Mouse (Mus musculus) kidney, postnatal 0 days (tissue): ENCODE data around the gene Rsph10b. TPM values are rescaled to one million over a fixed set of nuclear protein-coding genes. Genes with fewer than 3 reads are reported as not detected.

ENCODE experiments used
- ATAC-seq: fragments of 200-750 bp; cut with Nextera tagmentation; replicated peaks from 2 replicates; pipeline ENCODE4 v1.8.0; 2017; ENCODE audit warnings: low read depth, moderate number of reproducible peaks, moderate TSS enrichment, moderate library complexity; ENCODE audit not compliant: low FRiP score
- DNase-seq: peaks from one replicate; pipeline ENCODE4 v3.0.0-alpha.2; 2016; ENCODE audit warnings: low spot score
- H3K27ac ChIP-seq: fragments of 300-500 bp; sonication (generic); 2 replicates; pipeline ENCODE4 v1.5.1; 2014; ENCODE audit warnings: mild to moderate bottlenecking
- H3K27me3 ChIP-seq: fragments of 300-500 bp; sonication (generic); 2 replicates; pipeline ENCODE4 v1.6.1; 2014; ENCODE audit warnings: low read length, mixed read lengths; ENCODE audit not compliant: insufficient read depth
- H3K36me3 ChIP-seq: fragments of 300-500 bp; sonication (generic); 2 replicates; pipeline ENCODE4 v1.6.1; 2014; ENCODE audit warnings: low read length, mixed read lengths; ENCODE audit not compliant: insufficient read depth
- H3K4me1 ChIP-seq: fragments of 300-500 bp; sonication (generic); replicated peaks from 2 replicates; pipeline ENCODE4 v1.6.1; 2014; ENCODE audit warnings: antibody characterized with exemption, low read length, mixed read lengths; ENCODE audit not compliant: insufficient read depth
- H3K4me2 ChIP-seq: fragments of 300-500 bp; sonication (generic); 2 replicates; pipeline ENCODE4 v1.6.1; 2014; ENCODE audit warnings: mild to moderate bottlenecking, low read length, moderate library complexity, mixed read lengths
- H3K4me3 ChIP-seq: fragments of 300-500 bp; sonication (generic); replicated peaks from 2 replicates; pipeline ENCODE4 v1.5.1; 2014; ENCODE audit warnings: low read depth, low read length
- H3K9ac ChIP-seq: fragments of 300-500 bp; sonication (generic); 2 replicates; pipeline ENCODE4 v1.6.1; 2014; ENCODE audit warnings: low read depth, low read length
- H3K9me3 ChIP-seq: fragments of 300-500 bp; sonication (generic); replicated peaks from 2 replicates; pipeline ENCODE4 v1.6.1; 2016; ENCODE audit warnings: low read length, inconsistent platforms, mixed read lengths
- CTCF ChIP-seq: IDR thresholded peaks from 2 replicates; pipeline ENCODE4 v1.5.1; 2016; ENCODE audit warnings: antibody characterized with exemption, low read depth, mild to moderate bottlenecking, moderate library complexity
- WGBS: fragments of 180-500 bp; shearing (Covaris S2); extraction: QIAGEN DNeasy Blood & Tissue Kit; methylation state at CpG from one replicate; pipeline ENCODE4 v1.1.7; 2014; 5-methylcytosine and 5-hydroxymethylcytosine counted together
- polyA plus RNA-seq: library from polyadenylated mRNA; unstranded; fragments of >200 nt; fragmentation: Nextera tagmentation; extraction: Ambion mirVana; gene quantifications from 2 replicates; pipeline ENCODE4 v1.2.1, GENCODE M21; 2015

The Rsph10b gene
- polyA plus RNA-seq, 1 experiment from 2014 or later = 1.8 TPM

DNA sequence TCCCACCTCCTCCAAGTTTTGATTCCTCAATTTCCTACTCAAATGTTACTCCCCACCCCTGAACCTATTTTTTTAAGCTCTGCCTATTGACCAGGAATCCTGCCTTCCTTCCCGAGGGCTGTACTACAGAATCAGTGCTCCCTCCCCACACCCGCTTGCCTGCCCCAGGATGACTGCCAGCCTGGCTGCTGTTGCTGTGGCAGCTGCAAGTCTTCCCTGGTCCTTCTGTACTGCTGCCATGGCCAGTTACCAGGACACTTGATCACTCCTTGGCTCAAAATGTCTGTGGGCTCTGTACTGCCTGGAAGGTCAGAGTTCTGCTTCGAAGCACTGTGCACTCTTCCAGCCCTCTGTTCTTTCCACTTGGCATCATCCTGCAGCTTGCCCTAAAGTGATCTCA lies 30.7 kb upstream of the Rsph10b start:
- Histone ChIP-seq H3K27me3 (no peaks in the 10 kb centered on the region), H3K36me3 (peaks cover 63% of the 10 kb centered on the region), H3K9me3 (no peaks in the 10 kb centered on the region), H3K4me2 (no peak overlapping the region), H3K4me1 (no peaks in the 10 kb centered on the region), H3K4me3 (no peak overlapping the region), H3K9ac (no peak overlapping the region), H3K27ac (no peak overlapping the region; the same call in 1 of the 2 replicates)
- no peak for ATAC-seq
- TF ChIP-seq CTCF = no peak
- WGBS = 64% methylated on average over 3 of the region's 3 CpGs
- DNase-seq = no peak

DNA sequence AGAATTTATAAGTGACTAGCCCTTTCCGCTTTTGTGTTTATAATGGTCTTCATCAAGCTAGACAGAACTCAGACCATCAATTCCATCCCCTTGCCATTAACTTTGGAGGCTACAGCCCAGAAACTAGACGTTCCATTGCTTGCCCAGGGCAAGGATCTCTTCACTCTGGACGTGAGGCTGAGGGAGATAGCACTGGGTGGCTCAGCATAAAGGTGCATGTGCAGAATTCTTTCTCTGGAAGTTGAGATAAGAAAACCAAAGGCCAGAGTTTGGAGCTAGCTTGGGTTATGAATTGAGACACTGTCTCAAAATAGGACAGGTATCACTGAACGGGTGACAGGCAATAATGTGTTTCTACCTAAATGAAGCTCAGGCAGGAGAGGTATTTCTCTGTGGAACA lies 29.0 kb upstream of the Rsph10b start:
- no peak overlapping the region for H3K4me2 ChIP-seq
- ATAC-seq = no peak
- WGBS = 86% methylated on average over 4 of the region's 4 CpGs

DNA sequence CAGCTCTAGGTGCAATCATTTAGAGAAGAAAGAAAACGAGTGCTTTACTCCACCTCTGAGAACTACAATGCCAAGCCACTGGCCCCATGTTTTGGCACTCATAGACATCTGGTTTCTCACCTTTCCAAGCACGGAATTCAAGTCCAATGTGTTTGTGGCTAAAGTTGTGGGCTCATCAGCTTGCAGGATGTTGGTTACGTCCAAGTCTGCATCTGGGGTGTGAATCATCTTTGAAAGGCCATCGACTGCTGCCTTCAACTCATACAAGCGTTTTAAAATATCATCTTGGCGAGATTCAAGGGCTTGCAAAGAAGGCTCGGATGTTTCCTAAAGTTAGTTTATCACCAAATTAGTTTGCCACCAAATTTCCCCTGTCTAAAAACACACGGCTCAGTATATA lies 26.4 kb upstream of the Rsph10b start:
- TF ChIP-seq CTCF = no peak
- Histone ChIP-seq H3K27ac (no peak overlapping the region), H3K4me2 (no peak overlapping the region), H3K36me3 (peaks cover 32% of the 10 kb centered on the region), H3K9me3 (no peaks in the 10 kb centered on the region), H3K9ac (no peak overlapping the region), H3K27me3 (no peaks in the 10 kb centered on the region), H3K4me3 (no peak overlapping the region), H3K4me1 (no peaks in the 10 kb centered on the region)
- ATAC-seq (no peak), DNase-seq (no peak)
- 74% methylated on average over 8 of the region's 8 CpGs for WGBS

More for the DNA sequence above, 29.0 kb upstream of the Rsph10b start:
- Histone ChIP-seq H3K4me1 (no peaks in the 10 kb centered on the region), H3K27me3 (no peaks in the 10 kb centered on the region), H3K9ac (no peak overlapping the region), H3K4me3 (no peak overlapping the region), H3K36me3 (peaks cover 49% of the 10 kb centered on the region), H3K9me3 (no peaks in the 10 kb centered on the region), H3K27ac (no peak overlapping the region)
- TF ChIP-seq CTCF = no peak
- no peak for DNase-seq

DNA sequence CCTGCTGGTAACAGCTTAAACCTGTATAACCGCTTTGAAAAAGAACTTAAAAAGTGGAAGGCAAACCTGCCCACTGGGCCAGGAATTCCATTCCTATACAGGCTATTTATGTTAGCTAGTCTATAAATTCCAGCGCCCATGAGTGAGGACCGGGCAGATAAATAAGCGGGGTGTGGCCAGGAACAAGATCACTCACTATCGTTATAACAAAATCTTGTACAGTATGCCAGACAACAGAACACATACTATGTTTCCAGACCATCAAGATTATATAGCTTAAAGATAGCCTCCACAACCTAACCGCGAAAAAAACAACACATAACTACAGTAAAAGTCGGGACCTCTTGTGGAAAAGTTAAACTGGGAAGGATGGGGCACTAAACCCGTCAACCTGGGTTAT lies 23.9 kb upstream of the Rsph10b start:
- TF ChIP-seq CTCF = no peak
- H3K36me3 ChIP-seq = peaks cover 12% of the 10 kb centered on the region; the same call in 1 of the 2 replicates
- H3K4me3 ChIP-seq = peak overlapping the region; percentile 50
- H3K9me3 ChIP-seq = no peaks in the 10 kb centered on the region
- under 1% methylated on average over 9 of the region's 9 CpGs for WGBS
- H3K27me3 ChIP-seq = no peaks in the 10 kb centered on the region
- DNase-seq = no peak
- no peak for ATAC-seq
- H3K27ac ChIP-seq = peak overlapping the region; percentile 79
- H3K9ac ChIP-seq = peak overlapping the region; percentile 64
- H3K4me2 ChIP-seq = peak overlapping the region; percentile 81
- no peaks in the 10 kb centered on the region for H3K4me1 ChIP-seq

- Histone ChIP-seq H3K27ac (peak within 1 kb of the TSS; percentile 79), H3K9me3 (no peaks in the 10 kb centered on the region), H3K9ac (peak within 1 kb of the TSS; percentile 64), H3K4me1 (no peaks in the 10 kb centered on the region), H3K36me3 (0 out of 2 replicates have a peak, but pooled peaks cover 9% of the 10 kb centered on the region), H3K4me2 (peak within 1 kb of the TSS; percentile 81), H3K4me3 (peak within 1 kb of the TSS; percentile 50), H3K27me3 (no peaks in the 10 kb centered on the region)
- ATAC-seq = peak; percentile 99
- peak; percentile 99 for DNase-seq
- WGBS = under 1% methylated on average over 70 of the region's 70 CpGs
- no peak for TF ChIP-seq CTCF
These were observed 23.1 kb upstream of the Rsph10b start, which contains the start of the genes Aimp2 and Pms2 for GRCm38 (mm10) chr5:143909417-143910400. TSS of gene Aimp2 (minus strand) at chr5:143909847. TSS of gene Pms2 (plus strand) at chr5:143909964.

GRCm38 (mm10) chr5:143916221-143916620 lies 16.6 kb upstream of the Rsph10b start:
- no peak overlapping the region for H3K9ac ChIP-seq
- H3K27ac ChIP-seq = no peak overlapping the region
- TF ChIP-seq CTCF = no peak
- no peaks in the 10 kb centered on the region for H3K9me3 ChIP-seq
- DNase-seq = no peak
- H3K27me3 ChIP-seq = no peaks in the 10 kb centered on the region
- no peak overlapping the region for H3K4me2 ChIP-seq
- 93% methylated on average over 9 of the region's 9 CpGs for WGBS
- no peaks in the 10 kb centered on the region for H3K4me1 ChIP-seq
- no peak overlapping the region for H3K4me3 ChIP-seq
- H3K36me3 ChIP-seq = 0 out of 2 replicates have a peak, but pooled peaks cover 28% of the 10 kb centered on the region
- no peak for ATAC-seq
